Mouse (Mus musculus): Measurements from ENCODE around the gene Glrb.

GRCm38 (mm10) chr3:80913111-80913778, at the start of gene Glrb:
- no peak for TF ChIP-seq CTCF (IDR thresholded peaks at IDR 0.05; ENCODE audit: borderline replicate concordance, control insufficient read depth, extremely low read depth, insufficient read depth, low read length, poor library complexity)
- TF ChIP-seq POLR2A (IDR thresholded peaks at IDR 0.05; ENCODE audit: control insufficient read depth, extremely low read depth, insufficient read depth, low read length, poor library complexity), result no peak
